Mouse (Mus musculus) MEL-GATA-1-ER (cell line): ENCODE data around the gene Pard3.

ENCODE experiments used
- DNase-seq: peaks from one replicate; pipeline ENCODE4 v3.0.0-alpha.2; 2012; ENCODE audit warnings: low read depth; ENCODE audit errors: extremely low read depth

Pard3 gene

GRCm38 (mm10) chr8:127178634-127179033, 114.9 kb downstream of the Pard3 start:
- DNase-seq, result peak; percentile 13

- no peak for DNase-seq
These were observed 117.6 kb downstream of the Pard3 start for GRCm38 (mm10) chr8:127181246-127181645.

DNA sequence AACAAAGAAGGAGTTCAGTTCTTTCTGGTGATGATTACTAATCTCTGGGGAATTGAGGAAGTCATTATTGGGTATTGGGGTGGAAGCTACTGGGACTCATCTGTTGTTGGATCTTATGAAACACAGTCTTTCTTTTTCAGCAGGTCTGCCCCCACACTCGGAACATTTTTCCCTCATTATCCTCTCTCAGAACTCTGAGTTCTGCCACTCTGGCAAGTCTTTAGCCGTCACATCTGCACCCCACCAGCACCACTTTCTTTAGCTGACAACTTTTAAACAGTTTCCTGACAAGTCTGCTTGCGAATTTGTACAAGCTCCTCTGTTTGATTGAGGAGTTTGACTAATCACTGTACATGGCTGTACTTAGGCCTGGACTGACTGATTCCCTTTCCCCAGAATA, 118.4 kb downstream of the Pard3 start:
- no peak for DNase-seq

- DNase-seq, result no peak
These were observed 119.8 kb downstream of the Pard3 start for GRCm38 (mm10) chr8:127183533-127183932.

DNA sequence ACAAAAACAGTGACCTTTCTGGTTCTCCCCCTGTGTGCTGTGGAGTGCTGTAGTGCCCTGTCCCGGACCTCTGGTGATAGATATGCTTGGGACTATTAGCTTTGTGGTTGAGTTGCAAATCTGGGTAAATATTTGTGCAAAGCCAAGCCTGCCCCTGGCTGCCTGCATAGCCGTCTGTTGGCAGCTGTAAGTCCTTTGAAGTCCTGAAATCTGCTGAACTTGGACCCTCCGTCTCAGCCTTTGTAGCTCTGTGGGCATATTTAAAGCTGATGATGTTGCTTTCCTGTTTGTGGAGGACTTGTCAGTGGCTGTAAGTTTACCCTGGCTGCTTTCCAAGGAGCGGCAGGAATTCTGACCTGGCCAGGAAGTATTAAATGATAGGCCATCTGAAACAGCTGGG, 120.3 kb downstream of the Pard3 start:
- no peak for DNase-seq

DNA sequence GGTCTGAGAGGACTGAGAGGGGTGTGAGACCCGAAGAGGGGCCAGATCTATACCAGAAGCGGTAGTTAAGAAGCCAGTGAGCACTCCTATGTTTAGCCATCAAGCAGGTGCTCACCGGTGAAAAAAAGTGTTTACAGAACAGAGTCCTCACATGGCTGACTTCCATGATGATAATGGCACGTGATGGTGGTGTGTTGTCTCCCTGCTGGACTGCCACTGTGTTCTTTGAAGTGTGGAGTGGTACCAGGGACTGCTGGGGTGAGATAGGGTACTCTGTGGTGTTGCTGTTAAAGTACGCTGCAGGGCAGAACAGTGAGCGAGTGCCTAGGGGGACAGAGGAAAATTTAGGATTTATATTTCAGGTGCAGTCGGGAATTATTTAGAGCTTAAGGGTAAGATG, 122.2 kb downstream of the Pard3 start:
- DNase-seq, result no peak

DNA sequence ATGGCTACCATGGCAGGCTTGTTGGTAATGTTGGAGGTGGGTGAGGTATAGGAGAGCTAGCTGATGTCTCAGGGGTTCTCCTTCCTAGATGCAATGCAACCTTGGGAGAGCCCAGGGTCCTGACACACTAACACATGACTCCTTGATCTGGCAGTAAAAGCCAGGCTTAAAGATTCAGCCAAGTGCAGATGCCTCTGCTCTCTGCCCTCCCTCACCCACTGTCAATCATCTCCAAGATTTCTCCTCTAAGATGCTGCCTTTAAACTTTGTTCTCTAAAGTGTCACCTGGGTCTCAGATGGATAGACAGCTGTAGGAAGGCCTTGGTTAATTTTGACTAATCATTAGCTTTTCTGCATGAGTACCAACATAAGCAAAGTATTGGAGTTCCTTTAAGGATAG, 125.0 kb downstream of the Pard3 start:
- DNase-seq, result no peak

- DNase-seq, result no peak
These were observed 126.7 kb downstream of the Pard3 start for GRCm38 (mm10) chr8:127190350-127190749.

- DNase-seq, result no peak
These were observed 127.7 kb downstream of the Pard3 start for GRCm38 (mm10) chr8:127191387-127191786.

DNA sequence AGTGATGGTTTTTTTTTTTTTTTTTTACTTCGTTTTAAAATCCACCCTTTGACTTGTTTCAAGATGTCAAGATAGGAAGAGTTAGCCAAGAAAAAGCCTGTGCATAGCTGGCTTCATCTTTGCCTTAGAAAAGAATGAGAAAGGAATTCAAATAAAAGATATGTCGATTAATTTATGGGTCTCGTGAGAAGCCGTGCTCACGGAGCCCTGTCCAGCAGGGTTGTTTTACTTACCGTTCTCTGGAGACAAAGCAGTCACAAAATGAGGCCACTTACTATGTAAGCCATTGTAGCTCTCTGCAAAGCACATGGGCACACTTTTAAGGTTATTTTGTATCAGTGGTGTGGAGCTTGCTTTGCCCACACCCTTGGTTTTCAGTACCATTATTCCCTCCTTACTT, 128.1 kb downstream of the Pard3 start:
- DNase-seq, result no peak

GRCm38 (mm10) chr8:127192331-127192730, 128.6 kb downstream of the Pard3 start:
- DNase-seq, result no peak

GRCm38 (mm10) chr8:127193375-127193774, 129.7 kb downstream of the Pard3 start:
- no peak for DNase-seq

- DNase-seq, result no peak
These were observed 131.2 kb downstream of the Pard3 start for GRCm38 (mm10) chr8:127194786-127195407.

- DNase-seq, result no peak
These were observed 133.0 kb downstream of the Pard3 start for GRCm38 (mm10) chr8:127196505-127197265.

DNA sequence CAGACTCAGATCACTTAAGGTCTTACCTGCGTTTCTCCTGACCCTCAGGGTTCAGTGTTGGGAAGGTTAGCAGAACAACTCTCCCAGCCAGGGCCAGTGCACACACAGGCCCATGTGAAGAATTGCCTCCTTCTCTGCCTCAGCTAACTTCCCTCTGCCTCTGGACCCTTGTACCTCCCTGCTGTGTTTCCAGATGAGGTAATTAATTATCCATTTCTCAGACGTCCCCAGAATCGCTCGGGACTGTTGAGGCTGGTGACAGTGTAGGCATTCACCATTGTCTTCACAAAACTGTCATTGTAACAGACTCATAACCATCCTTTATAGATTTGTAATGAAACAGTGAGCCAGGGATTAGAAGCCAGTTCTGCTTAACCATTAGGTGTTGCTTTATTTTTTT, 143.8 kb downstream of the Pard3 start:
- DNase-seq, result no peak

DNA sequence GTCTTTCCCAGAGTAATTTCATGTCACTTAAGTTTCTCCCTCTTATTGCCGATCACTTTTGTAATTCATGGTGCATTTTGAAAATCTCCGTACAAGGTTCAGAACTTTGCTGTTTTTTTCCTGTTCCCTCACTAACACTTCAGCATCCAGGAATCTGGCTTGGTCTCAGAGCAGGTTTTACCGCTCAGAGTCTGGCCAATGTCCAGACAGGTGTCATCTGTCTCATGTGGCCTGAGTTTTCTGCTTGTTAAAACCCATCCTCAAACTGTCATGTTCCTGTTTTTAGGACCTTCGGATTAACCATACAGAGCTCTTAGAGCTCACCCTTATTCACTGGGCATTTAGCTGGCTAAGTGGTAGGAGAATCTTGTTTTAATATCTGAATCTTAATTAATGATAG, 146.9 kb downstream of the Pard3 start:
- DNase-seq, result no peak

DNA sequence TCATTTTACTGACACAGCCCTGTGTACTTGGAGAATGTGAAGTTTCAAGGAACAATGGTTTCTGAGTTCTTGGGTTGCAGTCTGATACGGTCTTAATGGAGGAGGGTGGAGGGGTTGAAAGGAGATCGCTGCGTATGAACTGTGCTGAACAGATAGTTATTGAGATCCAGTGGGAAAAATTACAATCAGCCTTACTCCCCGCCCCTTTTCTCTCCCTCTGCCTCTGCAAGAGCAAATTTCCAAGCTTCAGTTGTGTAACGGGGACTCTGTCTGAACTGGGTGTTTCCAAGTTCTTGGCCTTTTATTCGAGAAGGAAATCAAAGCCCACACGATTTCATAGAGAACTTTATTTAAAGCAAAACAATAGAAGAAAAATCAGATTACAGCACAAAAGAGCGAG, 150.6 kb downstream of the Pard3 start:
- DNase-seq, result no peak

DNA sequence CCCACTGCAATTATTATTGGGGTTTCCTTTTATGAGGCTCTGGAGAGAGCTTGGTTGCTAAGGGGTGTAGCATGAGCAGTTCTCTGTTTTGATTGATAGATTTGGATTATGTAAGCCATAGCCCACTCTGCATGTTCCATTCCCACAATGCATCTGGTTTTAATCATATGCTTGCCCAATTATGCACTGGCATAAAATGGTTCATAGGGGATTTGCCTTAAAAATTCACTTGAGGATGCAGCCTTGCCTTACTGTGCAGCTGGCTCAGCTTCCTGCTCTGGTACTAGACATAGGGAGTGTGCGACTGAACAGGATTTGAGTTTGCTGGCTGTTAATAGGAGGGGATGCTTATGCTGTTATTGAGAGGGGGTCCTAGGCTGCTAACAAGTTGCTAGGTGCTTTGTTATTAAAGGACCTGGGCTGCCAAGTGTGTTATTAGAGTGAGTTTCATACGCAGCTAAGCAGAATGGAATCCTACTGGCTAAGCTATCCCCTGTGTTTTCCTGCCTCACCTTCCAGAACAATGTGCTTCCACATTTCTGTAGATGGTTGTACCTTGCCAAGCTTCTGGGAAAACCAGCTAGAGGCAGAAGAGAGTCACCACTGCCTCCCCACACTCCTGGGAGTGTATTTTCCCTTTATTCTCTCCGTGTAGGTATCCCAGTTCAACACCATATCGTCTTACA, 151.2 kb downstream of the Pard3 start:
- no peak for DNase-seq

DNA sequence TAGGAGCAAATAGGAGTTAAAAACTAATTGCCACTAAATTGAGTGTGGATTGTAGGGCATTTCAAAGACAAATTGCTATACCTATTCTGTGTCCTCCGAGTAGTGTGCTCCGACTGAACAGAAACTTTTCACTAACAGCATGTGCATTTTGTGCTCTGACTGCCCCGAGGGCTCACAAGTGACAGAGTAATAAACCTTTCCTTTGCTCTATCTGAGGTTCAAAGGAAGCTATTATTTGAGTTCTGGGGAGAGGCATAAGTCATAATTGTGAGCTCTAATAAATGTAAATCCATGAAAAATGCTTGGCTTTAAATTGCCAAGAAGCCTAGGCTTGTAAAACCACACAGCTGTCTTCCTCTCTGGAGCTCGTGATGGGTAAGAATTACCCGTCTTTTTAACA, 156.5 kb downstream of the Pard3 start:
- DNase-seq, result no peak

- DNase-seq, result no peak
These were observed 156.9 kb downstream of the Pard3 start for GRCm38 (mm10) chr8:127220615-127221014.

GRCm38 (mm10) chr8:127222361-127222760, 158.7 kb downstream of the Pard3 start:
- DNase-seq, result no peak

DNA sequence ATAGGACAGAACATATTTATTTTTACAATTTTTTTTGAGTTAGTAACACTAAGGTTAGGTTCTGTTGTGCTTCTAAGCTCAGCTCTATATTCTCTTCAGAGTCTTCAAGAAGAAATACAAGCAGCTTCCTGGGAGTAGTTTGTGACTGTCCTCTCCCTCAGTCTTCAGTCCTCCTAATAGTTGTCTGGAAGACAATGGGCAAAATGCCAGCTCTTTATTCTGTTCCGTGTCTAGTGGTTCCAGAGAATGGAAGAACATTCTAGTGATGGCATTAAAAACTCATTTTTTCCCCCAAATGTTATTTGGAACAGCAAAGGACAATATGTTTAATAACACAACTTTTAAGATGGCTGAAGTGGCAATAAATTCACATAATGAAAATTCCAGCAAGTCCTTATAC, 163.3 kb downstream of the Pard3 start:
- no peak for DNase-seq

GRCm38 (mm10) chr8:127227407-127227806, 163.7 kb downstream of the Pard3 start:
- no peak for DNase-seq
